Mouse (Mus musculus) liver, embryonic 14.5 days (tissue): Measurements from ENCODE around the gene Tacc2. TPM values are rescaled to one million over a fixed set of nuclear protein-coding genes. Genes with fewer than 3 reads are reported as not detected.
"Not testable (repeated sequence)": the region's sequence is repeated elsewhere in the genome, so short reads cannot be mapped to it uniquely, and the experiment has no call there.

Experiments
- ATAC-seq: fragments of 200-750 bp; cut with Nextera tagmentation; 2 replicates; pipeline ENCODE4 v1.8.0; 2017; ENCODE audit warnings: moderate number of reproducible peaks, mild to moderate bottlenecking, moderate library complexity; ENCODE audit not compliant: insufficient read depth
- DNase-seq, 3 experiments: peaks; one replicate each; pipeline ENCODE4 v3.0.0-alpha.2; 2012 to 2013; ENCODE audit warnings: low read depth in 3 of 3, low spot score in 3 of 3
- H3K27ac ChIP-seq: fragments of 300-500 bp; sonication (generic); 2 replicates; pipeline ENCODE4 v1.5.1; 2014; ENCODE audit warnings: moderate library complexity, mild to moderate bottlenecking, control low read depth, inconsistent platforms
- H3K27me3 ChIP-seq: fragments of 300-500 bp; sonication (generic); 2 replicates; pipeline ENCODE4 v1.6.1; 2014; ENCODE audit warnings: mild to moderate bottlenecking, low read length, moderate library complexity; ENCODE audit not compliant: control insufficient read depth, insufficient read depth
- H3K36me3 ChIP-seq: fragments of 300-500 bp; sonication (generic); replicated peaks from 2 replicates; pipeline ENCODE4 v1.6.1; 2014; ENCODE audit warnings: low read depth; ENCODE audit not compliant: control insufficient read depth, insufficient read depth
- H3K4me1 ChIP-seq, 2 experiments: fragments of 200-500 bp in 1 of 2; fragments of 300-500 bp in 1 of 2; sonication (generic) in 1 of 2; replicated peaks; 2 replicates each; pipeline ENCODE4 v1.6.1; 2012 to 2014; ENCODE audit warnings: antibody characterized with exemption in 1 of 2, inconsistent platforms in 1 of 2, low read length in 1 of 2; ENCODE audit not compliant: control insufficient read depth in 2 of 2, insufficient read depth in 2 of 2
- H3K4me2 ChIP-seq: fragments of 300-500 bp; sonication (generic); 2 replicates; pipeline ENCODE4 v1.6.1; 2014; ENCODE audit warnings: low read depth, mild to moderate bottlenecking, control low read depth, moderate library complexity
- H3K4me3 ChIP-seq, 2 experiments: fragments of 200-500 bp in 1 of 2; fragments of 300-500 bp in 1 of 2; sonication (generic) in 1 of 2; 2 replicates each; pipeline ENCODE4 v1.5.1; 2012 to 2014; ENCODE audit warnings: low read depth in 2 of 2, low read length in 2 of 2, mild to moderate bottlenecking in 2 of 2, control low read depth in 1 of 2, inconsistent platforms in 1 of 2, moderate library complexity in 1 of 2; ENCODE audit not compliant: insufficient read depth in 1 of 2
- H3K9ac ChIP-seq: fragments of 300-500 bp; sonication (generic); replicated peaks from 2 replicates; pipeline ENCODE4 v1.6.1; 2014; ENCODE audit warnings: mild to moderate bottlenecking, control low read depth, moderate library complexity
- H3K9me3 ChIP-seq: fragments of 300-500 bp; sonication (generic); 2 replicates; pipeline ENCODE4 v1.6.1; 2016; ENCODE audit warnings: low read length, mixed read lengths; ENCODE audit not compliant: control insufficient read depth
- CTCF ChIP-seq: IDR thresholded peaks from 2 replicates; pipeline ENCODE4 v1.5.1; 2016; ENCODE audit warnings: antibody characterized with exemption, low read depth, control low read depth
- EP300 ChIP-seq: IDR thresholded peaks from 2 replicates; pipeline ENCODE4 v1.6.1; 2016; ENCODE audit warnings: antibody characterized with exemption, low read depth
- WGBS: fragments of 180-500 bp; shearing (Covaris S2); extraction: QIAGEN DNeasy Blood & Tissue Kit; methylation state at CpG from one replicate; pipeline ENCODE4 v1.1.7; 2014; ENCODE audit not compliant: insufficient replicate concordance; 5-methylcytosine and 5-hydroxymethylcytosine counted together
- polyA plus RNA-seq, 2 experiments: library from polyadenylated mRNA; depleted of rRNA in 1 of 2; stranded (reverse) in 1 of 2; unstranded in 1 of 2; fragments of >200 nt; fragmentation: Nextera tagmentation in 1 of 2; extraction: Ambion mirVana in 1 of 2; gene quantifications; 2 replicates each; pipeline versions ENCODE4 v1.2.1 to v1.2.3; 2012 to 2014

Gene Tacc2
- polyA plus RNA-seq (2012; rRNA removed), result 1.6 and 2.0 TPM in 2 replicates
- polyA plus RNA-seq (2014; fragmentation: Nextera tagmentation; extraction: Ambion mirVana), result 2.3 and 2.4 TPM in 2 replicates

DNA sequence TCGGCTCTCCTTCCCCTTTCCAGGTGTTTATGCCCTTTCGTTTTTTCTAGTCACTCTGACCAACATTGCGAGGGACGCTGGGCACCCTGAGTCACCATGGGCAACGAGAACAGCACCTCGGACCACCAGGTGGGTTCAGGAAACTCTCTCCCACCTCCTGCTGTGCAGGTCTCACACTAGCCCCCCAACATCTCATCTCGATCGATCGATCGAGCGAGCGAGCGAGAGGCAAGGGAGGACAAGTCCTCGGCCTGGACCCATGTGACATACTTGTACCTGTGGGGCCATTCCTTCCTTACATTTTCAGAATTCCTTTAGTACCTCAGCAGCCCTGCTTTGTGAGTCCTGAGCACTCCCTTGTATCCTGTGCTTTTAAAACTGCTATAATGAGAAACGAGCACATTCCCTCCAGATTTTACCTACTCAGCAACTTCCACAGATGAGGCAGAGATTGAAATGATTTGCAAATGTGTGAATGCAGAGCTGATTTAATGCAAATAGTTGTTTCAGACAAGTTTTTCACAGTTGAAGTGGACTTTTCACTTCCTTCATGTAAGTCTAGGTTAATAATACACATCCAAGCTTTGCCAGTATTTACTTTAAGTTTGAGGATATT lies at the start of gene Tacc2:
Gene Tacc2 (plus strand): TSS at position 51 of the 616 bp plus-strand sequence.
- no peak for ATAC-seq
- WGBS, result 28% methylated on average over 15 of the region's 15 CpGs
- Histone ChIP-seq H3K27ac (no peak within 1 kb of the TSS), H3K27me3 (no peaks in the 10 kb centered on the region), H3K9me3 (no peaks in the 10 kb centered on the region), H3K9ac (no peak within 1 kb of the TSS), H3K4me1 (peaks cover 0 to 4% of the 10 kb centered on the region in 2 experiments; a peak in 2 of 4 replicates), H3K36me3 (no peaks in the 10 kb centered on the region), H3K4me3 (peak within 1 kb of the TSS; percentile 22 to 28; a peak in 3 of 4 replicates), H3K4me2 (peak within 1 kb of the TSS; percentile 50)
- DNase-seq, result no peak
- TF ChIP-seq CTCF, result no peak
- TF ChIP-seq EP300, result no peak

GRCm38 (mm10) chr7:130531138-130531537 lies 46.1 kb upstream of the Tacc2 start:
- 92% methylated on average over 14 of the region's 15 CpGs for WGBS
- DNase-seq, H3K9ac ChIP-seq, H3K4me2 ChIP-seq, H3K27me3 ChIP-seq, H3K4me3 ChIP-seq, ATAC-seq, H3K9me3 ChIP-seq, H3K4me1 ChIP-seq, H3K27ac ChIP-seq: not testable (repeated sequence)
- H3K36me3 ChIP-seq, result peaks cover 46% of the 10 kb centered on the region

- Histone ChIP-seq H3K9ac (no peak overlapping the region), H3K9me3 (no peaks in the 10 kb centered on the region), H3K4me2 (no peak overlapping the region), H3K4me1 (no peaks in the 10 kb centered on the region), H3K27me3 (no peaks in the 10 kb centered on the region), H3K27ac (no peak overlapping the region), H3K4me3 (no peak overlapping the region), H3K36me3 (peaks cover 68% of the 10 kb centered on the region)
- TF ChIP-seq CTCF, result peak; percentile 96
- no peak for TF ChIP-seq EP300
- ATAC-seq (peak; percentile 75), DNase-seq (peak; percentile 65 to 72 (median 70))
- 33% methylated on average over 24 of the region's 25 CpGs for WGBS
Measured at GRCm38 (mm10) chr7:130533316-130534260, 43.6 kb upstream of the Tacc2 start.

DNA sequence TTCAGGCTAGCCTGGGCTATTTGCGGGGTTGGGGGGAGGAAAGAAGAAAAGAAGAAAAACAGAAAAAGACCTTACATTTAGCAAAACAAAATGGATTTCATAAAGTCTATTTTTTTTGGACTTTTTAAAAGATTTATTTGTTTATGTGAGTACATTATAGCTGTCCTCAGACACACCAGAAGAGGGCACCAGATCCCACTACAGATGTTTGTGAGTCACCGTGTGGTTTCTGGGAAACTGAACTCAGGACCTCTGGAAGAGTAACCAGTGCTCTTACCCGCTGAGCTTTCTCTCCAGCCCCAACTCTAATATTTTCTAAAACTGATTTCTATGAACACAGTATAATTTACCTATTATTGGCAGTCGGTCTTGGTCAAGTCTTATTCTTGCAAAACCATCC lies 42.1 kb upstream of the Tacc2 start:
- no peak overlapping the region for H3K9ac ChIP-seq
- TF ChIP-seq CTCF (no peak), EP300 (no peak)

DNA sequence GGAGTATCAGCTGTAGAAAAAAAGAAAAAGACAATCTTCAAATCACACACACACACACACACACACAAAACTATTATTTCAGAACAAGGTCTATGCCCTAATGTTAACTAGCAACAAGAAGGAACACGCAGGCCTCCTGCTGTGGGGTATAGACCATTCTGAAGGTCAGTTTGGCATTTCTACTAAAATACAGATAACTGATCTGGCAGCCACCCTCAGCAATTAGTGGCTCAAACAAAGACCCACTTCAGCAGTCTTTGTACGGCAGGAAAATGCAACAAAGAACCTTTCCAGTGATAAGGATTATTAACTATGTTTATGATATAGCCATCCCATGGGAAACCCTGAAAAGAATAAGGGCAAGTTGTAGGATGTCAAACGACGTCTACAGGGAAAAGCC lies 40.2 kb upstream of the Tacc2 start:
- TF ChIP-seq EP300 (no peak), CTCF (no peak)
- H3K27me3 ChIP-seq, result no peaks in the 10 kb centered on the region
- peaks cover 76% of the 10 kb centered on the region for H3K36me3 ChIP-seq
- WGBS, result 89% methylated on average over 4 of the region's 4 CpGs
- no peak overlapping the region for H3K9ac ChIP-seq
- H3K27ac ChIP-seq, result no peak overlapping the region
- no peak overlapping the region for H3K4me3 ChIP-seq
- no peak overlapping the region for H3K4me2 ChIP-seq
- ATAC-seq (no peak), DNase-seq (no peak)
- no peaks in the 10 kb centered on the region for H3K9me3 ChIP-seq
- no peaks in the 10 kb centered on the region for H3K4me1 ChIP-seq

More for the DNA sequence above, 42.1 kb upstream of the Tacc2 start:
- no peak for DNase-seq
- Histone ChIP-seq H3K4me3 (no peak overlapping the region), H3K4me2 (no peak overlapping the region), H3K36me3 (peaks cover 78% of the 10 kb centered on the region), H3K4me1 (no peaks in the 10 kb centered on the region), H3K27me3 (no peaks in the 10 kb centered on the region), H3K27ac (no peak overlapping the region), H3K9me3 (no peaks in the 10 kb centered on the region)
- ATAC-seq, result no peak
- 77% methylated on average over 4 of the region's 4 CpGs for WGBS
